Mouse (Mus musculus) lung, postnatal 4 days (tissue): ENCODE results near the gene Rhot1.

ENCODE experiments used
- DNase-seq, 2 experiments: peaks; one replicate each; pipeline ENCODE4 v3.0.0; 2021

Gene Rhot1

GRCm38 (mm10) chr11:80289701-80290445, 81.1 kb downstream of the Rhot1 start:
- DNase-seq, result peak; percentile 40 to 71

DNA sequence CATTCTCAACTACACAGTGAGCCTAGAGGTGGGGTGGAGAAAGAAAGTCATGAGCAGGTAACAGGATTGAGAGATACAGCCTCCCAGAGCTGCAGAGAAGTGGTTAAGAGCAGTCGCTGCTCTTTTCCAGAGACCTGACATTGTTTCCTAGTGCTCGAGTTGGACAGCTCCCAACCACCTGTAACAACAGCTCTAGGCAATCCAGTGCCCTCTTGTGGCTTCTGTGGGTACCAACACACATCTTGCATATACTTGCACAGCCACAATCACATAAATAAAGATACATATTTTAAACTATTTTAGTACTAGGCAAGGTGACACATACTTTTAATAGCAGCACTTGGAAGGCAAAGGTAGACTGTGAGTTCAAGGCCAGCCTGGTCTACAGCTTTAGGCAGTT, 82.2 kb downstream of the Rhot1 start:
- no peak for DNase-seq

GRCm38 (mm10) chr11:80292463-80292862, 83.6 kb downstream of the Rhot1 start:
- no peak for DNase-seq

DNA sequence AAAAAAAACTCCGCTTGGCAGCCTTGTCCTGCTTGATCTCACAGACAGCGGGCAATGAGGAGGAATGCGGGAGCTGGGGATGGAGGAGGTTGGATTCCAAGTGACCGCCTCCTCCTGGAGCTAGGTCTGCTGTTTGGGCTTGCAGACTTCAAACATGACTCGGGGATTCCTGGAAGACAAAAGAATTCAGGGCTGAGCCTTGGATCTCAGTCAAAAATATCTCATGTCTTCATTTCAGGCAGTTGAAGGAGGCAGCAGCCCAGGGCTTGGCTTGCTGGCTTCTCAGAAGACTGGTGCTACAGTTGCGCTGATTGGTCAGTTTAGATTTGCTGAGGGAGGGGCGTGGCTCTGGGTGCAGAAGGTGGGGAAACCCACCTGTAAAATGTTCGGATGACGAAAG, 86.2 kb downstream of the Rhot1 start:
- DNase-seq, result no peak

DNA sequence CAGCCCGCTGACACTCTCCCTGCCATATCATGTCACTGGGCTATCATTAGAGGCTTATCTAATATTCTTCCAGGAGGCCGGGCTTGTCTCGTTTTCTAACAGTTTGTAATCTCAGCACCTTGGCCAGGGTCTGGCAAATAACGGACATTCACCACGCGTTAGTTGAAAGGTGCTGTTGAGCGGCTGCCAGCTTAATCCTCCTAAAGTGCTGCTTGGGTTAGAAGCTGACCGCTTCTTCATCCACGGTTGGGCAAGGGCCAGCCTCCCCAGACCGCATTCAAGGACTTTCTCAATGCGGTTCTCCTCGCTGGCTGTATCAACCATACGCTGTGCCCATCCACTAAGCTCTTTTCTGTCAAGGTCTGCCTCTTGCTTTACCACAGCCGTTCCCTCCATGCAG, 87.0 kb downstream of the Rhot1 start:
- no peak for DNase-seq

DNA sequence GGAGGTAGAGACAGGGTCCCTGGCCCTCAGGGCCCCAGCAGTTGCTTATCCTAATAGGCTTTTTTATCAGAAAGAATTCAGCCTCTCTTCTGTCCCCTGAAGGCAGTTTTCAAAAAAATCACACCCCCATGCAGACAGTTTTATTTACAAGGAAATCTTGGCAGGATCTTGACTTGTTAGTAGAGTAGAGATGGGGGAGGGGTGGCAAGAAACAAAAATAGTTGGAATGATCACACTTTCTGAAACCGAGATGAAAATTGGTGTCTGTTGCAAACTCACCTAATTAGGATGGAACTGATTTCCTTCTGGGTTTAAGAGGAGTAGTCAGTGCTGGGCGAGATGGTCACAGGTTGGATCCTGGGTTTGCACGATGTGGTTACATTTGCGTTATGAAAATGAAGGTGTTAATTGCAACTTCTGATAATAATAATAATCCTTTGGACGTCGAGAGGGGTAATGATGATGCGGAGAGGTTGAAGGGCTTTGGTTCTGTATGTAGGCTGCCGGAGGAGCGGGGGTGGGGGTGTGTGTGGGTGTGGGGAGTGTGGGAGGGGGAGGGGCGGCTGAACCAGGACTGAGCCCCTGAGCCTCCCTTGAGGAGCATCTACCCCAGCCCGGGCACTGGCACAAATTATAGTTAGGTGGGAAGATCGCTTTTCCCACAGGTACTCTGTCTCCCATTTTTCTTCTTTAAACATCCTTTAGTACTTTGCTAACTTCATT, 90.9 kb downstream of the Rhot1 start:
- no peak for DNase-seq

DNA sequence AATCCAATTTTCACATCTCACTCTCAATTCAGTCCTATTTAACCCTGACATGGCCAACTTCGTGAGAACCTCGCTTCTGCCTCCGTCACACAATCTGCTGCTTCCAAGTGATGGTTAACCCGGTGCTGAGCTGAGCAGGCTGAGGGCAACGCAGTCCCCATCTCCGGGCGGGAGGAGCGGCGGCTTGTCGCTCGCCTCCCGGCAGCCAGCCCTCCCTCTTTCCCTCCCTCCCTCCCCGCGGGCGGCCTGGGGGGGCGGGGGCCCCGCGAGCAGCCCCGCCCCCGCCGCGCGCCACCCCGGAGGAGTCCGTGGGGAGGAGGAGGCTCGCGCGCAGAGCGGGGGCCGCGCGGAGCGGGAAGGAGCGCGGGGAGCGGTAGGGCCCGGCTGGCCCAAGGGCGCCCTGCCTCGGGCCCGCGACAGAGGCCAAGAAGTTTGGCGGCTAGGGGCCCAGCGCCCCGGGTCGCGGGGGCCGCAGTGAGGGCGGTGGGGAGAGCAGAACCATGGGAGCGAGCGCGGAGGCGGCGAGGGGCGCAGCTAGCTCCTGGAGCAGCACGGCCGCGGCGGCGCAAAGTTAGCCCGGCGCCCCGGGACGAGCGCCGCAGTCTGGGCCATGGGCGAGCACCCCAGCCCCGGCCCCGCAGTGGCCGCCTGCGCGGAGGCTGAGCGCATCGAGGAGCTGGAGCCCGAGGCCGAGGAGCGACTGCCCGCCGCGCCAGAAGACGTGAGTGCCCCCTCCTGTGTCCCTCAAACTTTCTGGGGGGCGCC, 91.9 kb downstream of the Rhot1 start, which contains the start of gene Rhbdl3:
Gene Rhbdl3, plus strand, starts transcription at position 362 of the 765 bp plus-strand sequence.
- DNase-seq, result peak; percentile 57 to 70

- DNase-seq, result peak; percentile 58 to 64
Measured at GRCm38 (mm10) chr11:80301316-80302045, 92.7 kb downstream of the Rhot1 start.

GRCm38 (mm10) chr11:80302046-80302390, 93.2 kb downstream of the Rhot1 start:
- DNase-seq, result no peak

- DNase-seq, result peak; percentile 66 to 76
Measured at GRCm38 (mm10) chr11:80302536-80302935, 93.7 kb downstream of the Rhot1 start.

DNA sequence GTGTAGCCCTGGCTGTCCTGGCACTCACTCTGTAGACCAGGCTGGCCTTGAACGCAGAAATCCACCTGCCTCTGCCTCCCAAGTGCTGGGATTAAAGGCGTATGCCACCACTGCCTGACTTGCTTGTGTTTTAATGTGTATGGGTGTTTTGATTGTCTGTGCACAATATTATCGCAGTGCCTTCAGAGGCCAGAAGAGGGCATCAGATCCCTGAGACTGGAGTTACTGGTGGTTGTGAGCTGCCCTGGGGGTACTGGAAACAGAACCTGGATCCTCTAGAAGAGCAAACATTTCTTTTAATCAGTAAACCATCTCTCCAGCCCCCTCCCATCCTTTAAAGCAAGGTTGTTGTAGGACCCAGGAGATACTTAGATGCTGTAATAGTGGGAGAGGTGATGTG, 94.9 kb downstream of the Rhot1 start:
- no peak for DNase-seq

DNA sequence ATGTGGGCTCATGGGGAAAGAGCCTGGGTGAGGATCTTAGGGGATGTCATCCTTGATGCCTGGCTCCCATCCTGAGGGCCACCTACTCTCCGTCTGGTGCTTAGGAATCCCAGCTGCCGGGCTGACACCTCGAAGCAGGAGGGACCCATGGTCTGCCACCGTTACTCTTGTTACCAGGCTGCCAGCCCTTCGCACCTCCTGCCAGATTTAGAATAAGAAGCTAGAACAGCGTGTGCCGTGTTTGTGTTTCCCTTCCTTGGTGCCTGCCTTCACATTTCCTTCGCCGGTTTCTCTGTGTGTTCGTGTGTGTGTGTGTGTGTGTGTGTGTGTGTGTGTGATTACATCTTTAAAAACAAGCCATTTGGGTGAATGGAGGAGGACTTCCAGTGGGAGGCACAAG, 96.0 kb downstream of the Rhot1 start:
- no peak for DNase-seq

DNA sequence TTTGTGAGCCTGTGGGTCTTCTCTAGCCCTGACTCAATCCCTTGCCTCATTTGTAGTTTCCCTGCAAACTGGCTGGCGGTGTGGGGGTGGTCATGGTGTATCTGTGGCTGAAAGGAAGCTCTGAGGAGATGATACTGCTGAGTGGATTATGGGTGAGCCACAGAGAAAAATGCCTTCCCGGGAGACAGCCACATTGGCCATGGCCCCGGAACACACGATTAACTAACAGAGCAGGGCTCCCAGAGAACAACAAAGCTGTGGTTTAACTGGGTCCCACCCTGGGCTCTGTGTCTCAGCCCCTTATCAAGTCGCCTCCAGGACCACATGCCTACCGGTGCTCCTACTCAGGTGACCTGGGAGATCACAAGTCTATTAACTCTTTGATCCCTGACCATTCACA, 99.7 kb downstream of the Rhot1 start:
- DNase-seq, result no peak

GRCm38 (mm10) chr11:80311271-80311670, 102.5 kb downstream of the Rhot1 start:
- no peak for DNase-seq

GRCm38 (mm10) chr11:80312049-80312448, 103.2 kb downstream of the Rhot1 start:
- no peak for DNase-seq

DNA sequence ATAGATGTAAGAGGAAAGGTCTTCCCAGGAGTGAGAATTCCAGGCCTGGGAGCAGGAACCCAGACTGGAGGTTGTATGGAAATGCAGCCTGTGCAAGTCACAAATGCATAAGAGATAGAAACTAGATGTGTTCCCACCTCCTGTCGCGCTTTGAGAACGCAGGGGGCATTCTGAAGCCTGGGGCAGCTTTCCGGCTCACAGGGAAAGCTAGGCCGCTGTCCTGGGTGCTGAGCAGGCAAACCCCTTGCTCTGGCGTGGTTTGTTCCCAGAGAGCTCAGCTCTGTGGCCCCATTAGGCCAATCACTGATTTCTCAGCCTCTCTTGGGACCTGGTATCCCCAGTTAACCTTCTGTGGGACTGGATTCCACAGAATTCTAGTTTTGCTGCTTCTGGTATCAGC, 103.7 kb downstream of the Rhot1 start:
- no peak for DNase-seq

DNA sequence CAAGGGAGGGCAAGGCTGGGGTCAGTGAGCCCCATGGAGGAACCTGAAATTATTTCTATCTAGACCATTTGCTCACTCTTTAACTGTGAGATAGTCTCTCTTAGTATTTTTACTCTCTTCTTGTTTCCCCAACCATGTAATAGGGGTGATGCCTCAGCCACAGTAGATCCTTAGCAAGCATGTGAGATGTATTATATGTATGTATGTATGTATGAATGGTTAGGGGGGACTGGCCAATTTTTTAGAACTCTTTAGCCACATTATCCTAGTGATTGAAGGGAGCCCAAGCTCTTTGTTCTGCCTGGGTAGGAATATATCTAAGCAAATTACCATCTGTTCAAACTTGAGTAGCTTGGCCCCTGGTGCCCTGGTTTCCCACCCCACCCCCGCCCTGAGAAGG, 104.6 kb downstream of the Rhot1 start:
- no peak for DNase-seq

GRCm38 (mm10) chr11:80313944-80314343, 105.1 kb downstream of the Rhot1 start:
- no peak for DNase-seq

DNA sequence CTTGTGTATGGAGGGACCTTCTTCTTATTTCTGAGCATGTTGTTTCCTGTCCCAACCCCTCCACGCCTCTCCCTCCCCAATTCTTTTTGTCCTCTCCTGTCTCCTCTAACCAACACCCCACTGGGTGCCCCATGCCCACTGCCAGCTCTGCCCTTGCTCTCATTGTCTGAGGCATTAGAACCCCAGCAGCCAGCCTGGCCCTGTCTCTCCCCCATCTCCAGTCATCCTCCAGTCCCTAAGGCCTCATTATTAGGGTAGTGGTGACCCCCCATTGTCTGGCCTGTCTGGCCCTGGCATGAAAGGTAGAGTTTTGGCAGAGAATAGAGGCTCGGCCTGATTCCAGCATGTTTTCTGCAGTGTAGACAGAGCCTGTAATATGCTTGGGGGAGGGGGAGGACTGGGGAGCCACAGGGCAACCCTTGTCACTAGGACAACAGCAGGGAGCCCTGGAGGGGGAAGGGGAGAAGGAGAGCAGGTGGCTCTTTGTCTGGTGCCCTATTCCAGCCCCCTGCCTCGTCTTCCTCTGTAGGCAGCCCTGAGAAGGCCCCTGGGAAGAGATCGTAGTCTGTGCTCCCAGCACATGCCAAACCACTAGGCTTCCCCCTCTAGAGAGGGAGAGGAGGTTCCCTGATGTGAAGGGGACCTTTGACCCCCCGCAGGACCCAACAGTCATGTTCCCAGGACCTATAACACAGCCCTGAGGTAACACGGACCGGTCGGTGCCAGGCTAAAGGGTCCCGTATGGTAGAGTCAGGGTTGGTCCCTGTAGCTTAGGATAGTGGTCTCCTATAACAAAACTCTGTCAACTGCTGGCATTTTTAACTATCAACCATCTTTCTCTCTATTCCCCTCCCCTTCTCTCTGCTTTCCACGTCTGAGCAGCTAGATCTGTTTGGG, 107.2 kb downstream of the Rhot1 start:
- DNase-seq, result no peak
